Mouse (Mus musculus): ENCODE measurements around the gene Eif2ak2.

DNA sequence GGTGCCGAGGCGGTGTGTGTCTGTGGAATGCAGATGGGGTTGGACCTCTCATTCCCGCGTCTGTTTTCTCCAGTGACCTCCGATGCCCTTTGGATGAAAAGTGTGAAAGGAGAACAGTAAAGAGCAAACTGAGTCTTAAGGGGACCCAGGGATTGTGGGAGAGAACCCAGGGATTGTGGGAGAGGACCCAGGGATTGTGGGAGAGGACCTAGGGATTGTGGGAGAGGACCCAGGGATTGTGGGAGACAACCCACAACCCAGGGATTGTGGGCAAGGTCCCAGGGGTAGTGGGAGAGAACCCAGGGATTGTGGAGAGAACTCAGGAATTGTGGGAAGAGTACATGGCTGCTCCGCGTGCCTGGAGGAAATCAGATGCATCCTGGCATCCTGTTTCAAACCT lies 12.6 kb upstream of the Eif2ak2 start:
- TF ChIP-seq CTCF (IDR thresholded peaks at IDR 0.05; ENCODE audit: low read depth, low read length) (no peak), EP300 (IDR thresholded peaks at IDR 0.05; ENCODE audit: insufficient read depth, low read depth, low read length) (no peak)

Measured in ES-Bruce4 (cell line).